Mouse (Mus musculus) thymus, adult 18-20 months (tissue): ENCODE results near the gene Mid1ip1.

Experiments used
- DNase-seq, 2 experiments: peaks; one replicate each; pipeline ENCODE4 v3.0.0; 2022; ENCODE audit warnings: mixed read lengths in 2 of 2

Gene Mid1ip1

GRCm38 (mm10) chrX:10714696-10715140 is at the start of gene Mid1ip1:
TSS of gene Mid1ip1 (plus strand) at chrX:10715013.
- DNase-seq: peak; percentile 15 to 49

GRCm38 (mm10) chrX:10694455-10695180 is 20.2 kb upstream of the Mid1ip1 start:
- no peak for DNase-seq

- no peak for DNase-seq
Observed at GRCm38 (mm10) chrX:10706728-10707127, 8.1 kb upstream of the Mid1ip1 start.

GRCm38 (mm10) chrX:10713839-10714637 is 775 bp upstream of the Mid1ip1 start:
- no peak for DNase-seq

- peak; percentile 65 to 68 for DNase-seq
Observed at GRCm38 (mm10) chrX:10716917-10717763, 2.3 kb downstream of the Mid1ip1 start.

- peak; percentile 3 to 7 for DNase-seq
Observed at GRCm38 (mm10) chrX:10718021-10718837, 3.4 kb downstream of the Mid1ip1 start.

GRCm38 (mm10) chrX:10718838-10719539 is 4.2 kb downstream of the Mid1ip1 start:
- DNase-seq: peak; percentile 21 to 33

- no peak for DNase-seq
Observed at GRCm38 (mm10) chrX:10720391-10720790, 5.6 kb downstream of the Mid1ip1 start.

GRCm38 (mm10) chrX:10724571-10724970 is 9.8 kb downstream of the Mid1ip1 start:
- DNase-seq: no peak

GRCm38 (mm10) chrX:10729488-10729887 is 14.7 kb downstream of the Mid1ip1 start:
- DNase-seq: no peak

GRCm38 (mm10) chrX:10734453-10734852 is 19.6 kb downstream of the Mid1ip1 start:
- DNase-seq: no peak

GRCm38 (mm10) chrX:10734874-10735273 is 20.1 kb downstream of the Mid1ip1 start:
- no peak for DNase-seq

GRCm38 (mm10) chrX:10758866-10759265 is 44.1 kb downstream of the Mid1ip1 start:
- DNase-seq: no peak

GRCm38 (mm10) chrX:10763476-10764016 is 48.7 kb downstream of the Mid1ip1 start:
- no peak for DNase-seq
